Mouse (Mus musculus) heart, postnatal 0 days (tissue): ENCODE data around the gene Ncf1. TPM values are rescaled to one million over a fixed set of nuclear protein-coding genes. Genes with fewer than 3 reads are reported as not detected.

Experiments
- ATAC-seq: fragments of 200-750 bp; cut with Nextera tagmentation; 2 replicates; pipeline ENCODE4 v1.8.0; 2017; ENCODE audit warnings: low read depth, moderate number of reproducible peaks, moderate library complexity; ENCODE audit not compliant: insufficient read depth
- DNase-seq: peaks from one replicate; pipeline ENCODE4 v3.0.0-alpha.2; 2016; ENCODE audit warnings: low spot score
- H3K27ac ChIP-seq: fragments of 300-500 bp; sonication (generic); 2 replicates; pipeline ENCODE4 v1.5.1; 2014; ENCODE audit warnings: low read depth, mild to moderate bottlenecking
- H3K27me3 ChIP-seq: fragments of 300-500 bp; sonication (generic); 2 replicates; pipeline ENCODE4 v1.6.1; 2014; ENCODE audit warnings: low read length, mixed read lengths; ENCODE audit not compliant: control insufficient read depth, insufficient read depth
- H3K36me3 ChIP-seq: fragments of 300-500 bp; sonication (generic); replicated peaks from 2 replicates; pipeline ENCODE4 v1.6.1; 2014; ENCODE audit warnings: low read length, mixed read lengths; ENCODE audit not compliant: control insufficient read depth, insufficient read depth
- H3K4me1 ChIP-seq: fragments of 300-500 bp; sonication (generic); 2 replicates; pipeline ENCODE4 v1.6.1; 2014; ENCODE audit warnings: antibody characterized with exemption; ENCODE audit not compliant: control insufficient read depth, insufficient read depth
- H3K4me2 ChIP-seq: fragments of 300-500 bp; sonication (generic); 2 replicates; pipeline ENCODE4 v1.6.1; 2014; ENCODE audit warnings: low read depth, mild to moderate bottlenecking, low read length, moderate library complexity
- H3K4me3 ChIP-seq: fragments of 300-500 bp; sonication (generic); 2 replicates; pipeline ENCODE4 v1.5.1; 2014; ENCODE audit warnings: low read depth, low read length
- H3K9ac ChIP-seq: fragments of 300-500 bp; sonication (generic); replicated peaks from 2 replicates; pipeline ENCODE4 v1.6.1; 2014; ENCODE audit warnings: low read depth, low read length, mixed read lengths
- H3K9me3 ChIP-seq: fragments of 300-500 bp; sonication (generic); replicated peaks from 2 replicates; pipeline ENCODE4 v1.6.1; 2016; ENCODE audit warnings: low read length; ENCODE audit not compliant: control insufficient read depth
- CTCF ChIP-seq: IDR thresholded peaks from 2 replicates; pipeline ENCODE4 v1.5.1; 2016; ENCODE audit warnings: antibody characterized with exemption, control low read depth, low read depth
- EP300 ChIP-seq: IDR thresholded peaks from 2 replicates; pipeline ENCODE4 v1.6.1; 2016; ENCODE audit warnings: antibody characterized with exemption, low read depth
- WGBS: fragments of 180-500 bp; shearing (Covaris S2); extraction: QIAGEN DNeasy Blood & Tissue Kit; methylation state at CpG from one replicate; pipeline ENCODE4 v1.1.7; 2014; 5-methylcytosine and 5-hydroxymethylcytosine counted together
- polyA plus RNA-seq: library from polyadenylated mRNA; unstranded; fragments of >200 nt; fragmentation: Nextera tagmentation; extraction: Ambion mirVana; gene quantifications from 2 replicates; pipeline ENCODE4 v1.2.1, GENCODE M21; 2015
- total RNA-seq: library from RNA; depleted of rRNA; stranded (reverse); fragments of >200 nt; gene quantifications from 2 replicates; pipeline ENCODE4 v1.2.3, GENCODE M21; 2014; ENCODE audit warnings: low replicate concordance

The Ncf1 gene
- total and polyA plus RNA-seq, 2 experiments from 2014 or later = 1.7 to 3.1 TPM

DNA sequence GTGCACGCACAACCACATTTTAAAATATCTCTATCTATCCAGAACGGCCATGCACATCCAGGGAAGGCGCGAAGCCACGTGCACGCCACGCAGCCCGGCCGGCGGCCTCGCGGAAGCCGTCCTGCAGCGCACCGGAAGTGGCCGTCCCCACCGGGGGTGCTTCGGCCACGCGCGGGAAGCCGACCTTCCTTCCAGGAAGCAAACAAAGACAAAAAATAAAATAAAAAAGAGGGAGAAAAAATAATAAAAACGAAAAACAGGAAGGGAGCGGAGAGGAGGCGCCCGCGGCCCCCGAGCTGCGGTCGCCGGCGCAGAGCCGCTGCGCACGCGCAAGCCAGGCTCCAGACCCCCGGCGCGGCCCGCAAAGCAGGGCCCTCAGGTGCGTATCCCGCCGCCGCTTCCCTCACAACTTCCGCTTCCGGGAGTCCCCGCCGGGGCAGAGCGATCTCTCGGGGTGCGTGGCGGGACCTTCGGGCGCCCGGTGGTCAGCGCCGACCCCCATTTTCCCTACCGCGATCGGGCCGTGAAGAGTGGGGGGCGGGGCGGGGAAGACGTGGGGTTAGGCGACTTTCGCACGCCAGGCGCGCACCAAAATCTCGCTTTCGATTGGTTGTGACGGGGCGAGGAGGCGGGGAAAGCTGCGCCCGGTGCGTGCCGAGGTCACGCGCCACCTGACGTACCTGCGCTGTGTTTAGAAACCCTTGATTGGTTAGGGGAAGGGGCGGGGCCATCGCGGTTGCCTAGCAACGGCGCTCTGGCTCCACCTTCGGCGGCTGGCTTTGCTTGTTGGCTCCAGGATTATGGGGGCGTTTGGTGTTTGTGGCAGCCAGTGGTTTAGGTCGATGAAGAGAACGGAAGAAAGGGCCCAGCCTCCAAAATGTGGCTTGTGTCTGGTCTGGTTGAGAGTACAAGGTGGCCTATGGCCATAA, 45.3 kb downstream of the Ncf1 start, which contains the start of gene Gtf2ird2:
Gene Gtf2ird2 (plus strand): TSS at position 140 of the 929 bp plus-strand sequence.
- Histone ChIP-seq H3K9ac (peak within 1 kb of the TSS; percentile 80), H3K9me3 (no peaks in the 10 kb centered on the region), H3K36me3 (no peaks in the 10 kb centered on the region), H3K4me3 (peak within 1 kb of the TSS; percentile 84), H3K4me1 (peaks cover 19% of the 10 kb centered on the region), H3K4me2 (peak within 1 kb of the TSS; percentile 77), H3K27ac (peak within 1 kb of the TSS; percentile 95), H3K27me3 (no peaks in the 10 kb centered on the region)
- TF ChIP-seq CTCF = no peak
- peak; percentile 80; the same call in 1 of the 2 replicates for TF ChIP-seq EP300
- WGBS = under 1% methylated on average over 80 of the region's 92 CpGs
- DNase-seq = peak; percentile 97
- peak; percentile 95 for ATAC-seq

DNA sequence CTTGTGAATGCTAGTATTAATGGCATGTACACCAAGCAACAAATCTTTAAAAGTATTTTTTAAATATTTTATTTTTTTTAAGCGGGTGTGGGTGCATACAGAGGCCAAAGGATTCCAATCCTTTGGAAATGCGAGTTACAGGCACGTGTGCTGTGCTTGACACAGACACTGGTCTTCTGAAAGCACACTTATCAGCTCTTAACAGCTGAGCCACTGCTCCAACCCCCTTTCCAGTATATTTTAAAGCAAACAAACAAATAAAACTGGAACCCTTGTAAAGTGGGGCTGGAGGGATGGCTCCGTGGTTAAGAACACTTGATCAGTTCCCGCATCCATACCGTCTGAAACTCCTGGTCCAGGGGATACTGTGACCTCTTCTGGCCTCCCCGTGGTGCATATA, 46.3 kb downstream of the Ncf1 start:
- no peaks in the 10 kb centered on the region for H3K36me3 ChIP-seq
- peak overlapping the region; percentile 80; the same call in 1 of the 2 replicates for H3K9ac ChIP-seq
- TF ChIP-seq CTCF = no peak
- TF ChIP-seq EP300 = no peak
- no peaks in the 10 kb centered on the region for H3K9me3 ChIP-seq
- DNase-seq (no peak), ATAC-seq (no peak)
- no peaks in the 10 kb centered on the region for H3K27me3 ChIP-seq
- peak overlapping the region; percentile 95 for H3K27ac ChIP-seq
- H3K4me3 ChIP-seq = peak overlapping the region; percentile 84
- WGBS = 59% methylated on average over 7 of the region's 7 CpGs
- H3K4me1 ChIP-seq = peaks cover 19% of the 10 kb centered on the region
- peak overlapping the region; percentile 77 for H3K4me2 ChIP-seq

DNA sequence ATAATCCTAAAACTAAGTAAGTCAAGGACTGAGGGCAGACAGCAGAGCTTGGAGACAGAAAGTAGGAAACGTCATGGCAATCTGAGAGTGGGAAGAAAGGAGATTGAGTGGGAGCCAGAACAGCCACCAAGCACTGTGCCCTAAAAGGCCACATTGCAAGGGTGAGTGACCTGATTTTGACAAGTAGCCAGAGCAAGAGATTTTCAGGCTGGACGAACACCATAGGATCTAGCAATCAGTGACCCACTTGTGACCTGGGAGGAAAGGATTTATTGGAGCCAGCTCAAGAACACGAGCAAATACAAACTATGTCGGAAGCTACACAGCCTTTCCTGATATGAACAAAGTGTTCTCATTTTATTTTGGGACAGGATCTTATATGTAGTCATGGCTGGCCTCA, 46.7 kb downstream of the Ncf1 start:
- no peaks in the 10 kb centered on the region for H3K9me3 ChIP-seq
- H3K9ac ChIP-seq = no peak overlapping the region
- no peaks in the 10 kb centered on the region for H3K27me3 ChIP-seq
- peak; percentile 10; the same call in 1 of the 2 replicates for ATAC-seq
- no peak for TF ChIP-seq CTCF
- TF ChIP-seq EP300 = no peak
- H3K4me1 ChIP-seq = peaks cover 19% of the 10 kb centered on the region
- H3K4me3 ChIP-seq = no peak overlapping the region; the same call in 1 of the 2 replicates
- H3K4me2 ChIP-seq = peak overlapping the region; percentile 77
- H3K36me3 ChIP-seq = no peaks in the 10 kb centered on the region
- 28% methylated on average over 4 of the region's 4 CpGs for WGBS
- DNase-seq = peak; percentile 77
- peak overlapping the region; percentile 95 for H3K27ac ChIP-seq

DNA sequence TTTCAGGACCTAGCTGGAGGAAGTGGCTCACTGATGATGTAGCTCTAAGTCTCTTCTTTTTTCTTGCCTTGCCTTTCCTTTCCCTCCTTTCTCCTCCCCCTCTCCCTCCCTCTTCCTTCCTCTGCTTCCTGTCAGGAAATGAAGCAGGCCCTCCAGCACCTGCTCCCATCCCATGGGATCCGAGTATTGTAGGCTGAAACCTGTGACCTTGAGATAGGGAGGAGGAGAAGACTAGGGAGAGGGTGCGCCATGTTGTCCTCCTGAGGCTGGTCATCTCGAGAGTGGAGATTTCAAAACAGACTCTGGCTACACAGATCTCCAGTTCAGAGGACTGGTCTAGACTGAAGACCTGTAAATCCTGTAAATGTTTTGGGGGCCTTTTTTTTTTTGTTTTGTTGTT, 47.3 kb downstream of the Ncf1 start:
- no peaks in the 10 kb centered on the region for H3K27me3 ChIP-seq
- TF ChIP-seq EP300 (no peak), CTCF (no peak)
- WGBS = 51% methylated on average over 3 of the region's 3 CpGs
- H3K4me3 ChIP-seq = no peak overlapping the region
- no peak overlapping the region for H3K4me2 ChIP-seq
- no peak overlapping the region for H3K9ac ChIP-seq
- no peaks in the 10 kb centered on the region for H3K36me3 ChIP-seq
- no peak for ATAC-seq
- no peaks in the 10 kb centered on the region for H3K9me3 ChIP-seq
- H3K27ac ChIP-seq = peak overlapping the region; percentile 95
- H3K4me1 ChIP-seq = peaks cover 19% of the 10 kb centered on the region
- no peak for DNase-seq

DNA sequence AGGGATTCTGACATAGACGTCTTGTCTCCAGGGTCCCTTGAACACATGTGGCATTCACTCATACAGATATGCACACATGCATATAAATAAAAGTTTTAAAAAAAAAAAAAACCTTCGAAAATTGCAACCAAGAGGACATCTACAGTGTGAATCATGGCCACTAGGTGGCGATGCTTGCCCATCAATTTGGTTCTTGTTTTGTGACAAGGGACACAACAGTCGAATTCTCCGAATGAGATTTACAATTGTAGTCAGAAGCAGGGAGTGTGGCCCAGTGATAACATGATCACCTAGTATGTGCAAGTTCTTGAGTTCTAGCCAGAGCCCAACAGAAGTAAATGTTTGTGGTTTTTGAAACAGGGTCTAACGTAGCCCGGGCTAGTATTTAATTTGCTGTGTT, 49.6 kb downstream of the Ncf1 start:
- ATAC-seq (no peak), DNase-seq (peak; percentile 82)
- H3K27ac ChIP-seq = no peak overlapping the region
- H3K27me3 ChIP-seq = no peaks in the 10 kb centered on the region
- no peak overlapping the region for H3K4me2 ChIP-seq
- no peak overlapping the region for H3K4me3 ChIP-seq
- WGBS = 19% methylated on average over 7 of the region's 7 CpGs
- no peak for TF ChIP-seq EP300
- TF ChIP-seq CTCF = peak; percentile 86
- peaks cover 29% of the 10 kb centered on the region for H3K4me1 ChIP-seq
- no peaks in the 10 kb centered on the region for H3K9me3 ChIP-seq
- H3K9ac ChIP-seq = no peak overlapping the region
- H3K36me3 ChIP-seq = no peaks in the 10 kb centered on the region
